Mouse (Mus musculus) cortical plate, adult 2 months (tissue): ENCODE results near the gene Orm1.

Experiments used
- CTCF ChIP-seq: fragments of 200-500 bp; IDR thresholded peaks from 2 replicates; pipeline ENCODE4 v1.5.1; 2011; ENCODE audit warnings: mild to moderate bottlenecking, control low read depth, low read length; ENCODE audit not compliant: insufficient read depth; ENCODE audit errors: extremely low read depth
- POLR2A ChIP-seq: fragments of 200-500 bp; IDR thresholded peaks from 2 replicates; pipeline ENCODE4 v1.6.1; 2011; ENCODE audit warnings: mild to moderate bottlenecking, low read length, control low read depth; ENCODE audit not compliant: insufficient read depth; ENCODE audit errors: extremely low read depth

GRCm38 (mm10) chr4:63370897-63371296, 26.5 kb downstream of the Orm1 start:
- TF ChIP-seq POLR2A (no peak), CTCF (no peak)
